Mouse (Mus musculus) left cerebral cortex, adult 2 months (tissue): Measurements from ENCODE around the gene Pakap. TPM values are rescaled to one million over a fixed set of nuclear protein-coding genes. Genes with fewer than 3 reads are reported as not detected.

ENCODE experiments used
- DNase-seq, 2 experiments: peaks; one replicate each; pipeline ENCODE4 v3.0.0; 2021 to 2022; ENCODE audit warnings: low spot score in 2 of 2, mixed read lengths in 1 of 2; ENCODE audit errors: extremely low spot score in 1 of 2
- H3K27ac ChIP-seq: fragments of 200-600 bp; 2 replicates; pipeline ENCODE4 v1.8.1; 2022
- H3K4me3 ChIP-seq: fragments of 200-600 bp; 2 replicates; pipeline ENCODE4 v1.8.1; 2022
- CTCF ChIP-seq: fragments of 200-600 bp; IDR thresholded peaks from 2 replicates; pipeline ENCODE4 v1.8.1; 2022; ENCODE audit warnings: antibody characterized with exemption, mild to moderate bottlenecking, moderate library complexity
- intact Hi-C: fragments of 180-260 bp; cut with DNase I; formaldehyde crosslinking; loops from one replicate; pipeline ENCODE4 v1.15.1; 2025
- total RNA-seq, 2 experiments: library from RNA; stranded (reverse); gene quantifications; 2 replicates each; pipeline ENCODE4 v1.2.3; 2021

Pakap gene
- total RNA-seq, 2 experiments from 2014 or later, result 19.8 to 20.4 TPM

GRCm38 (mm10) chr4:57735426-57735825 lies 167.4 kb downstream of the Pakap start:
- no peak for DNase-seq
- intact Hi-C loops, result no loop called here
- Histone ChIP-seq H3K27ac (no peak overlapping the region), H3K4me3 (no peak overlapping the region)
- no peak for TF ChIP-seq CTCF

GRCm38 (mm10) chr4:57738856-57739552 lies 171.0 kb downstream of the Pakap start:
- H3K27ac ChIP-seq, result no peak overlapping the region
- no peak for DNase-seq
- H3K4me3 ChIP-seq, result no peak overlapping the region
- intact Hi-C loops, result no loop called here
- no peak for TF ChIP-seq CTCF

GRCm38 (mm10) chr4:57743325-57743929 lies 175.4 kb downstream of the Pakap start:
- intact Hi-C loops, result no loop called here
- DNase-seq, result no peak
- Histone ChIP-seq H3K27ac (no peak overlapping the region), H3K4me3 (no peak overlapping the region)
- TF ChIP-seq CTCF, result no peak

- Histone ChIP-seq H3K27ac (no peak overlapping the region), H3K4me3 (no peak overlapping the region)
- DNase-seq, result no peak
- intact Hi-C loops, result no loop called here
- no peak for TF ChIP-seq CTCF
Measured at GRCm38 (mm10) chr4:57750651-57751050, 182.7 kb downstream of the Pakap start.

GRCm38 (mm10) chr4:57751054-57751453 lies 183.1 kb downstream of the Pakap start:
- DNase-seq, result no peak
- no peak overlapping the region for H3K27ac ChIP-seq
- no peak for TF ChIP-seq CTCF
- intact Hi-C loops, result no loop called here
- H3K4me3 ChIP-seq, result no peak overlapping the region

GRCm38 (mm10) chr4:57751566-57751965 lies 183.6 kb downstream of the Pakap start:
- DNase-seq, result no peak
- intact Hi-C loops, result no loop called here
- TF ChIP-seq CTCF, result no peak
- no peak overlapping the region for H3K4me3 ChIP-seq
- no peak overlapping the region for H3K27ac ChIP-seq

GRCm38 (mm10) chr4:57755085-57755484 lies 187.1 kb downstream of the Pakap start:
- no peak for TF ChIP-seq CTCF
- H3K27ac ChIP-seq, result no peak overlapping the region
- no peak for DNase-seq
- H3K4me3 ChIP-seq, result no peak overlapping the region
- intact Hi-C loops, result no loop called here

GRCm38 (mm10) chr4:57757997-57758396 lies 190.0 kb downstream of the Pakap start:
- Histone ChIP-seq H3K27ac (peak overlapping the region; percentile 7; the same call in 1 of the 2 replicates), H3K4me3 (no peak overlapping the region)
- DNase-seq, result peak; percentile 16 to 25
- intact Hi-C loops, result no loop called here
- TF ChIP-seq CTCF, result no peak

GRCm38 (mm10) chr4:57762424-57762823 lies 194.4 kb downstream of the Pakap start:
- DNase-seq, result no peak
- no peak overlapping the region for H3K27ac ChIP-seq
- no peak overlapping the region for H3K4me3 ChIP-seq
- intact Hi-C loops, result no loop called here
- no peak for TF ChIP-seq CTCF

- H3K27ac ChIP-seq, result no peak overlapping the region; the same call in 1 of the 2 replicates
- no peak for TF ChIP-seq CTCF
- H3K4me3 ChIP-seq, result no peak overlapping the region
- intact Hi-C loops, result no loop called here
- no peak for DNase-seq
Measured at GRCm38 (mm10) chr4:57764392-57764791, 196.4 kb downstream of the Pakap start.

GRCm38 (mm10) chr4:57764926-57765325 lies 196.9 kb downstream of the Pakap start:
- no peak for DNase-seq
- no peak overlapping the region for H3K4me3 ChIP-seq
- intact Hi-C loops, result no loop called here
- H3K27ac ChIP-seq, result no peak overlapping the region; the same call in 1 of the 2 replicates
- no peak for TF ChIP-seq CTCF

GRCm38 (mm10) chr4:57765806-57766205 lies 197.8 kb downstream of the Pakap start:
- no peak for DNase-seq
- Histone ChIP-seq H3K27ac (no peak overlapping the region), H3K4me3 (no peak overlapping the region)
- TF ChIP-seq CTCF, result no peak
- intact Hi-C loops, result no loop called here

GRCm38 (mm10) chr4:57769007-57769406 lies 201.0 kb downstream of the Pakap start:
- no peak for TF ChIP-seq CTCF
- intact Hi-C loops, result no loop called here
- Histone ChIP-seq H3K4me3 (no peak overlapping the region), H3K27ac (no peak overlapping the region)
- DNase-seq, result no peak
